Mouse (Mus musculus) small intestine, adult 2 months (tissue): ENCODE measurements at regions not wholly inside any gene's neighbourhood (a gene's known extent, or its start where the extent isn't known, plus 50 kb on each side); places are given as distances from the start of the nearest gene placed in this dataset.

Experiments used
- CTCF ChIP-seq: fragments of 200-500 bp; IDR thresholded peaks from 2 replicates; pipeline ENCODE4 v1.5.1; 2012; ENCODE audit warnings: low read depth, mild to moderate bottlenecking, control low read depth, inconsistent platforms, low read length, moderate library complexity, mixed read lengths; ENCODE audit not compliant: insufficient replicate concordance, insufficient read length; ENCODE audit errors: extremely low read depth
- POLR2A ChIP-seq: fragments of 200-500 bp; IDR thresholded peaks from 2 replicates; pipeline ENCODE4 v1.6.1; 2012; ENCODE audit warnings: low read depth, mild to moderate bottlenecking, control low read depth, inconsistent platforms, low read length, moderate library complexity

DNA sequence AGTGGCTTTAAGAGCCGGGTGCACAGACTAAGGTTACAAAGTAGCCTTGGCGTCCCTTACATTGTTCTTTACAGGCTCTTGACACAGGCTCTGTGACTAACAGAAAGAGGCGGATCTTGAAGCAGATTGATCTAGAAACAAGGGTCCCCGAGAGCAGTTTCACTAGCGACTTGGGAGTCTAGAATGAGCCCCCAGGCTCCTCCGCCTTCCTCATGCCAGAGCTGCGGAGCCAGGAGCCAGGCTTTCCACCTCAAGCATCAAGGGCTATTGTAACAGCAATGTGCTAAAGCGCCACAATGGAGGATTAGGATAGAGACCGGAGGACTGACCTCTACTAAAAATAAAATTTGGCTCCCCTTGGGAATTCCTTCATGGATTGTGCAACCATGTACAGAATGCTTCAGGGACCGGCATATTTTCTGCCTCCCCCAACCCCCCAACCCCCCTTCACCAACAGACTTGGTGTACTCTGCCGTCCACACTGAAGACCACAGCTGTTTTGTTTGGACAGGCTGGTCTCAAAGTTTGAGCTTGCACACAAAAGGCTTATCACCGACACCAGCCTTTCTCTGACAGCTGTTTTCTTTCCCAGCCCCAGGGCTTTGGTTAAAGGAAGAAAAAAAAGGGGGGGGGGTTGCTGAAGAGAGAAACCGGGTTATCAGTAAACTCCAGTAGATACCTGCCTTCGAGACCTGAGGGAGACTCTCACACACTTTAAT, 60.2 kb upstream of the Gm10295 start:
- TF ChIP-seq POLR2A (no peak), CTCF (no peak)
